Mouse (Mus musculus) forebrain, embryonic 13.5 days (tissue): ENCODE data around the gene Slc16a2. TPM values are rescaled to one million over a fixed set of nuclear protein-coding genes. Genes with fewer than 3 reads are reported as not detected.
A peak's percentile ranks its signal among the peaks of the same experiment; 100 is the strongest.

ENCODE experiments used
- ATAC-seq: fragments of 200-750 bp; cut with Nextera tagmentation; 2 replicates; pipeline ENCODE4 v1.8.0; 2017
- H3K27ac ChIP-seq: fragments of 300-500 bp; sonication (generic); 2 replicates; pipeline ENCODE4 v1.5.1; 2015; ENCODE audit warnings: inconsistent platforms, mild to moderate bottlenecking, moderate library complexity
- H3K27me3 ChIP-seq: fragments of 300-500 bp; sonication (generic); 2 replicates; pipeline ENCODE4 v1.6.1; 2015; ENCODE audit warnings: mild to moderate bottlenecking, inconsistent platforms
- H3K36me3 ChIP-seq: fragments of 300-500 bp; sonication (generic); 2 replicates; pipeline ENCODE4 v1.6.1; 2015; ENCODE audit warnings: mild to moderate bottlenecking, inconsistent platforms; ENCODE audit not compliant: poor library complexity, severe bottlenecking
- H3K4me1 ChIP-seq: fragments of 300-500 bp; sonication (generic); 2 replicates; pipeline ENCODE4 v1.6.1; 2015; ENCODE audit warnings: inconsistent platforms
- H3K4me2 ChIP-seq: fragments of 300-500 bp; sonication (generic); 2 replicates; pipeline ENCODE4 v1.6.1; 2015; ENCODE audit warnings: inconsistent platforms, mild to moderate bottlenecking, moderate library complexity
- H3K4me3 ChIP-seq: fragments of 300-500 bp; sonication (generic); 2 replicates; pipeline ENCODE4 v1.5.1; 2015; ENCODE audit warnings: mild to moderate bottlenecking, inconsistent platforms
- H3K9ac ChIP-seq: fragments of 300-500 bp; sonication (generic); 2 replicates; pipeline ENCODE4 v1.6.1; 2015; ENCODE audit warnings: mild to moderate bottlenecking, inconsistent platforms
- H3K9me3 ChIP-seq: fragments of 300-500 bp; sonication (generic); replicated peaks from 2 replicates; pipeline ENCODE4 v1.6.1; 2016; ENCODE audit warnings: inconsistent platforms
- WGBS: fragments of 180-500 bp; shearing (Covaris S2); methylation state at CpG from one replicate; pipeline ENCODE4 v1.1.7; 2015; 5-methylcytosine and 5-hydroxymethylcytosine counted together
- polyA plus RNA-seq: library from polyadenylated mRNA; unstranded; fragments of >200 nt; fragmentation: Nextera tagmentation; extraction: Ambion mirVana; gene quantifications from 2 replicates; pipeline ENCODE4 v1.2.1, GENCODE M21; 2015

The Slc16a2 gene
- polyA plus RNA-seq, 1 experiment from 2014 or later, result 14.4 TPM

DNA sequence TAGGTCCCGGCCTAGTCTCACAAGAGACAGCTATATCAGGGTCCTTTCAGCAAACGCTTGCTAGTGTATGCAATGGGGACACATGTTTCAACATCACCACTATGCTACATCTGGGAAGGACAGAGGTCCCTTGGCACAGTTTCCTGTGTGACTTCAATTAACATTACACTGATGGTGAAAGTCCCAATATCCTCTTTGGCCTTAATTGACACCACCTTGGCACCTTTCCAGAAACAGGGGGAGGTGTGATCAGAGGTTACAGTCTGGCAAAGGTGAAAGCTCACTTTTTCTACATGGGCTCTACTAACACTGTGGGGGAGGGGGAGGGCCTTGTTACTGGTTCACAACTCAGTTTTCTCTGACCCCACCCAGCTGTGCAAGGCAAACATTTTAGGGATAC, 99.3 kb downstream of the Slc16a2 start:
- ATAC-seq, result no peak
- H3K4me1 ChIP-seq, result no peaks in the 10 kb centered on the region; the same call in 1 of the 2 replicates
- H3K36me3 ChIP-seq, result no peaks in the 10 kb centered on the region
- WGBS, result 83% methylated on average over 2 of the region's 2 CpGs
- H3K9ac ChIP-seq, result no peak overlapping the region
- H3K27me3 ChIP-seq, result peaks cover 58% of the 10 kb centered on the region
- no peak overlapping the region for H3K4me2 ChIP-seq
- H3K4me3 ChIP-seq, result no peak overlapping the region
- H3K27ac ChIP-seq, result no peak overlapping the region
- no peaks in the 10 kb centered on the region for H3K9me3 ChIP-seq

DNA sequence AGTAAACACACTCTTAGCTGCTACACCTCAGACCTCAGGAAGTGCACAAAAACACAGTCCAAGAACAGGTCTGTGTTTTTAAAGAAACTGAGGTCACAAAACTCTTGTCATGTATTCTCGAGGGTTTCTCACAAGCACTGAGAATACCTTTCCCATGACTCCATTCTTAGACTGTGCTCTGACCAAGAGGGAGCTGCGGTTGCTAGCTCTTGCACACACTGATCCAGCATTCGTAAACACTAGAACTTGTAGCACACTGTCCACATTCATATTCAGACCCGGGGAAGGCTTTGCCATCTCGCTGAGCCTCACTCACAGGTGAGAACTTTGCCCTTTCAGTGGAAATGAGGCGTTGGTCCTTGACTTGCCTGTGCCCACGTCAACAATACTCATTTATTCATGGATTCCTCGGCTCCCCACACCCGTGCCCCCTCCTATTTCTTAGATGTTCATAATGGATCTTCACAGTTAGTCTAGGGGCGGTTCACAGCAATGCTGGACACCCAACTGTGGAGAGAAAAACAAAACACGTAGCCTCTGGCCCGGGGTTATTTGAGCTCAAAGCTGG, 102.1 kb downstream of the Slc16a2 start:
- no peak overlapping the region for H3K27ac ChIP-seq
- no peaks in the 10 kb centered on the region for H3K9me3 ChIP-seq
- H3K4me3 ChIP-seq, result no peak overlapping the region
- WGBS, result 29% methylated on average over 12 of the region's 12 CpGs
- H3K9ac ChIP-seq, result no peak overlapping the region
- no peak for ATAC-seq
- no peak overlapping the region for H3K4me2 ChIP-seq
- peaks cover 45% of the 10 kb centered on the region for H3K27me3 ChIP-seq
- H3K4me1 ChIP-seq, result no peaks in the 10 kb centered on the region; the same call in 1 of the 2 replicates
- H3K36me3 ChIP-seq, result no peaks in the 10 kb centered on the region

DNA sequence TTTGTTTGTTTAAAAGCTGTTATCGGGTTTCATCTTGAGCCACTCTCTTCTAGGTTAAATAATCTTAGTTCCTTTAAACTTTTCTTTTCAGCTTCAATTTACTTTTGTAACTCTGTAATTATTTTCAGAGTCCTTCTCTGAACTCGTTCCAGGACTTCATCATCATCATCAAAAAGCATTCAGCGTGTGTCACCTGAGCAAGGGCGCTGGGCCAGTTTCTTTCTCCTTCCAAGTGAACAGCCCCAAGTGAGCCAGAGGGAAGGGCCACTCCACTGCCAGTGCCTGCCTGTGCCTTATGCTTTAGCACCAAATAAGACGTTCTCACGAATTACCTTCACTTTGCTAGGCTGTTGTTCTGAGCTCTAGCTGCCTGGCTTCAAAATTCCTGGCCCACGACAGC, 108.9 kb downstream of the Slc16a2 start:
- Histone ChIP-seq H3K9ac (no peak overlapping the region), H3K9me3 (no peaks in the 10 kb centered on the region), H3K4me1 (no peaks in the 10 kb centered on the region), H3K27me3 (peaks cover 61% of the 10 kb centered on the region), H3K4me2 (no peak overlapping the region), H3K4me3 (no peak overlapping the region), H3K36me3 (no peaks in the 10 kb centered on the region), H3K27ac (no peak overlapping the region)
- no peak for ATAC-seq
- 47% methylated on average over 7 of the region's 7 CpGs for WGBS

DNA sequence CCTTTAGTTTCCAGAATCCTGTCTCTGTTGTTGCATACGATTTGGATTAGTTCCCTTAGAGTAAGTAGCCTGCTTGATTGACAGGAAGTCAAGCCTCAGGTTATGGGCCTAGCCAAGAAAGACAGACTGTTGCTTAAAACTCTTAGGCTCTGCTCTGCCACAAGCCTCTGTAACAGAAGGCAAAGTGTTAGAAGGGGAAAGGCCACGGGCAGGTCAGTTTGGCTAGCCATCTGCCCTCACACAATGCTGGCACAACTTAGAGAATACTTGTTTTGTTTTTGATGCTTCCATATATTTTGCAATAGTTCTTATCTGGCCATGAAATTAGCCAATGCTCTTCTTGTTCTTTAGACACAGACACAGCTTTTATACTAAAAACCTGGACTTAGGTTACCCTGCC, 112.1 kb downstream of the Slc16a2 start:
- H3K9me3 ChIP-seq, result no peaks in the 10 kb centered on the region
- H3K4me1 ChIP-seq, result no peaks in the 10 kb centered on the region
- no peak overlapping the region for H3K4me3 ChIP-seq
- H3K4me2 ChIP-seq, result no peak overlapping the region
- peaks cover 81% of the 10 kb centered on the region for H3K27me3 ChIP-seq
- no peak overlapping the region for H3K9ac ChIP-seq
- H3K27ac ChIP-seq, result no peak overlapping the region
- H3K36me3 ChIP-seq, result no peaks in the 10 kb centered on the region
- WGBS, result 43% methylated on average over 2 of the region's 2 CpGs
- no peak for ATAC-seq

DNA sequence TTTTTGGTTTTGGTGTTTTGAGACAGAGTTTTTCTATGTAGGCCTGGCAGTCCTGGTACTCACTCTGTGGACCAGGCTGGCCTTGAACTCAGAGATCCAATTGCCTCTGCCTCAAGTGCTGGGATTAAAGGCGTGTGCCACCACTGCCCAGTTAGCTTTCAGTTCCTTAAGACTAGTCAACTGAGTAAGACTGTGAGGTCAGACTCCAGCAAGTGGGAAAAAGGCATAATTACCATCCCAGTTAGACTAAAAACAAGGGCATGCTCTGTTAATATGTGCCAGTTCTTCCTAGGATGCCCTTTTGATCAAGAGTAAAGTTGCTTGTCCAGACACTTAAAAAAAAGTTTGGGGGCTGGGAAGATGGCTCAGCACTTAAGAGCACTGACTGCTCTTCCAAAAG, 113.2 kb downstream of the Slc16a2 start:
- Histone ChIP-seq H3K4me2 (no peak overlapping the region), H3K36me3 (no peaks in the 10 kb centered on the region), H3K27me3 (peaks cover 80% of the 10 kb centered on the region), H3K27ac (no peak overlapping the region), H3K9ac (no peak overlapping the region), H3K9me3 (no peaks in the 10 kb centered on the region), H3K4me1 (peaks cover 8% of the 10 kb centered on the region), H3K4me3 (no peak overlapping the region)
- WGBS, result 74% methylated on average over 1 of the region's 1 CpGs
- ATAC-seq, result no peak

DNA sequence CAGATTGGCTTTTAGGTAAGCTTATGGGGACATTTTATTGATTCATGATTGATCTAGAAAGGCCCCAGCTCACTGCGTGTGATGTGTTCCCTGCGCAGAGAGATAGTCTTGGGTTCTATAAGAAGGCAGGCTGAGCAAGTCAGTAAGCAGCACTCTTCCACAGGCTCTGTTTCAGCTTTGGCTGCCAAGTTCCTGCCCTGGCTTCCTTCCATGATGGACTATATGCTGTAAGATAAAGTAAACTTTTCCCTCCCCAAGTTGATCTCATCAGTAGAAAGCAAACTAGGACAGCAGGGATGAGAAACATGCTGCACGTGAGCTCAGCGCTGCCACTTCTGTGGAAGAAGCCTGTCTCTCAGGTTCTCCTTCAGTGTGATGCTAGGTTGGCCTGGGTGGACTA, 117.2 kb downstream of the Slc16a2 start:
- peaks cover 74% of the 10 kb centered on the region for H3K27me3 ChIP-seq
- no peak overlapping the region for H3K4me2 ChIP-seq
- ATAC-seq, result no peak
- WGBS, result 94% methylated on average over 4 of the region's 4 CpGs
- peaks cover 8% of the 10 kb centered on the region for H3K4me1 ChIP-seq
- no peak overlapping the region for H3K9ac ChIP-seq
- no peak overlapping the region for H3K27ac ChIP-seq
- H3K36me3 ChIP-seq, result no peaks in the 10 kb centered on the region
- H3K4me3 ChIP-seq, result no peak overlapping the region
- no peaks in the 10 kb centered on the region for H3K9me3 ChIP-seq

DNA sequence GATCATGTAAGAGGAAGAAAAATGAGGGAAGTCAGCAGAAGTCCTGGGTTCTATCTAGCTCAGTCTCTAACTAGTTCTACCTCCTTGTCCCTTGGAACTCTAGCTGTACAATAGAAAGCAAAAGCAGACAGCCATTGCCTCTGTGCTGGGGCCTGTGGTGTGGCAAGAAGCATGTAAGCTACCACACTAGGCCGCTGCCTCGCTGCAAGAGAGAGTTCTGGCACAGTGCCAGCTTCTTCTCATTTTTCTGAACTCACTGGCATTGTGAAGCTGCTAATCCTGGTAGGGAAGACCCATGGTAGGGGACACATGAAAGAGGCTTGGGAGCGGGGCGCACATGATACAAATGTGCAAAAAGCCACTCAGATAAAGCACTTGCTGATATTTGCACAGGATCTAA, 117.8 kb downstream of the Slc16a2 start:
- peak; percentile 66 for ATAC-seq
- H3K9ac ChIP-seq, result no peak overlapping the region
- no peaks in the 10 kb centered on the region for H3K36me3 ChIP-seq
- H3K27ac ChIP-seq, result no peak overlapping the region
- no peak overlapping the region for H3K4me3 ChIP-seq
- no peaks in the 10 kb centered on the region for H3K9me3 ChIP-seq
- 33% methylated on average over 4 of the region's 4 CpGs for WGBS
- H3K27me3 ChIP-seq, result peaks cover 76% of the 10 kb centered on the region
- H3K4me1 ChIP-seq, result peaks cover 8% of the 10 kb centered on the region
- no peak overlapping the region for H3K4me2 ChIP-seq

DNA sequence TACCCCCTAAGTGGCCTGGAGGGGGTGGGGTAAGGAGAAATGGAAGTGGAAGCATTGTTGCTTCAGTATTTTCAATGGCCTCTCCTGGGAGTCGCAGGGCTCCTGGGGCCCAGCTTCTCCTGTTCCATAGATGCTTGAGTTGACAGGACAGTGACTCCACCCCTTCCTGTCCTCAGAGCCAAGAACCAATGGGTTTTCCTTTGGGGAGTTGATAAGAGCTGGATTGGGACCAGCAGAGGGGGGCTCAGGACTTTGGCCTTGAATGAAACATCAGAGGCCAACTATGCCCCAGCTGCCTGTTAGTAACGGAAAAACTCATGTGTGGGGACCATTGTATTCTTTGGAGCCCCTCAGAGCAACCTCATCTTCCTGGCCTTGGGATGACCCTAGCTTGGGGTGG, 124.0 kb downstream of the Slc16a2 start:
- peaks cover 14% of the 10 kb centered on the region; the same call in 1 of the 2 replicates for H3K4me1 ChIP-seq
- no peaks in the 10 kb centered on the region for H3K36me3 ChIP-seq
- no peak overlapping the region for H3K4me3 ChIP-seq
- no peaks in the 10 kb centered on the region for H3K9me3 ChIP-seq
- no peak for ATAC-seq
- H3K4me2 ChIP-seq, result no peak overlapping the region
- peak overlapping the region; percentile 69; the same call in 1 of the 2 replicates for H3K27ac ChIP-seq
- no peak overlapping the region for H3K9ac ChIP-seq
- 43% methylated on average over 2 of the region's 2 CpGs for WGBS
- peaks cover 89% of the 10 kb centered on the region for H3K27me3 ChIP-seq

DNA sequence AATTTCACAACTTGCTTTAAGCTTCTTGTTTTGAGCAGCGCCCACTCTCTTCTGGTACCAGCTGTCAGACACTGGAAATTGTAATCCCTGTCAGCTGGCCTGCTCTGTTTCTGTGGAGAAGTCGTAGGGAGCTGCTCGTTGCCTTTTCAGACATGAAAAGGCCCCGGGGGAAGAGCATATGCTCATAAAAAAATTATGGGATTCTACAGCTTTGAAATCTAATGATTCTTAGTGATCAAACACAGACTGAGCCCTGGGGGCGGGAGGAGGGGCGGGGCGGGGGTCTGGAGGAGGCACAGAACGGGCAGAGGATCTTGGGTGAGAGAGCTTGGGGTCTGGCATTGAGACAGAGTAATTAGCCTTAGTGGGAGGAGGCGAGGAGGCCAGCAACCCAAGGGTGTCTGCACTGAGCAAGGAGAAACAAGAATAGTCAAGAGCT, 125.7 kb downstream of the Slc16a2 start:
- H3K9ac ChIP-seq, result no peak overlapping the region
- 9% methylated on average over 9 of the region's 9 CpGs for WGBS
- H3K4me2 ChIP-seq, result peak overlapping the region; percentile 69
- peaks cover 14% of the 10 kb centered on the region; the same call in 1 of the 2 replicates for H3K4me1 ChIP-seq
- peaks cover 86% of the 10 kb centered on the region for H3K27me3 ChIP-seq
- peak overlapping the region; percentile 69 for H3K27ac ChIP-seq
- ATAC-seq, result peak; percentile 56
- H3K9me3 ChIP-seq, result 0 out of 2 replicates have a peak, but pooled peaks cover 6% of the 10 kb centered on the region
- H3K4me3 ChIP-seq, result peak overlapping the region; percentile 44
- H3K36me3 ChIP-seq, result no peaks in the 10 kb centered on the region

DNA sequence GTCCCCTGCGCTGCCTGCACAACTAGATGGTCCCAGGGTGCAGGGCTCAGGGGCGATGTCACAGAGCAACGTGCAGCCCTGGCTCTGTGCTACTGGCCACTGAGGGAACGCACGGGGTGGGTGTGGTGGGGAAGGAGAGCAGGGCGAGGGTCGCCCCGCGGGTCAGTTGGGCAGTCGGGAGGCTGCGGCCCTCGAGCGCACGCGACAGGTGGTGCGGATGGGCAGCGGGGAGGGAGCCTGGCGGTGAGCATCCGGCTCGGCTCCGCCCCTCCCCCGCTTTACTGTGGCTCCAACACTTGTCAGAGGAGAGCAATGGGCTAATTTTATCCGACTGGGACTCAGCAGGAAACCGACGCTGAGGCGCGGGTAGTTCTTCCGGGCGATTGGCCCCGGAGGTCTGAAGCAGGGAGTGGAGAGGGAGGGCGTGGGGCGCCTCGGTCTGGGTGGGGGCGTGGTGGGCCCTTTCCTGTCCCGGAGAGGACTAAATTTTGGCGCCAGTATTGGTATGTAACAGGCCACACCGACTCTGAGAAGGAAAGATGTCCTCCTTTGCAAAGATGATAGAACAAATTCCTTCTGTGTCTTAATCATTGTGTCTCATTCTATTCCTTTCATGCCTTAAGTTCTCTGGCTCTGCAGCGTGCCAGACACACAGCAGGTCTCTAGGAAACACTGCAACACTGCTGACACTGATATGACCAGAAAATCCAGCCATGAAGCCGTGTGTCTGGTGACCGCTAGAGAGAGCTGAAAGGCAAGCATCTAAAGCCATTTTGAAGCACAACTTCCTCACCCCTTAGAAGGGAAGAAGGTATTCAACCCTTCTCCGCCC, 126.4 kb downstream of the Slc16a2 start:
- H3K27me3 ChIP-seq, result peaks cover 81% of the 10 kb centered on the region
- 0 out of 2 replicates have a peak, but pooled peaks cover 6% of the 10 kb centered on the region for H3K9me3 ChIP-seq
- H3K9ac ChIP-seq, result peak overlapping the region; percentile 60
- H3K4me2 ChIP-seq, result peak overlapping the region; percentile 69
- H3K36me3 ChIP-seq, result no peaks in the 10 kb centered on the region
- under 1% methylated on average over 26 of the region's 41 CpGs for WGBS
- peak; percentile 83 for ATAC-seq
- H3K4me3 ChIP-seq, result peak overlapping the region; percentile 44
- peaks cover 14% of the 10 kb centered on the region; the same call in 1 of the 2 replicates for H3K4me1 ChIP-seq
- H3K27ac ChIP-seq, result peak overlapping the region; percentile 69

DNA sequence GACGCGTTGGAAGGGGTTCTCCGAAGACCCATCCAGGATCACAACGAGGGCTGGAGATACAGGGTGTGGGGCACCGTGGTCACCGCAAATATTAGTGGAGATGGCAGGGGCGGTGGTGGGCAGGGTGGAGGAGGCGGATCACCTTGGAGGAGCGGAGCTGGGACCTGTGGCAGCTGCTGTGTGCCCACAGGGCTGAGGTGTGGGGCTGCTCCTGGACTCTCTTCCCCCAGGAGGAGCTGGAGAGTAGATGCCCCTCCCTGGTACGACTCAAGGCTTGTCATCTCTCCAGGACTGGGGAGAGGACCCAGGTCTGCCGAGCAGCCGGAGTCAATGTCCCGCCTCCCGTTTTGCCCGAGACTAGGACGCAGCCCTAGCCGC, 127.0 kb downstream of the Slc16a2 start:
- no peak overlapping the region for H3K27ac ChIP-seq
- H3K4me2 ChIP-seq, result peak overlapping the region; percentile 69
- no peaks in the 10 kb centered on the region for H3K36me3 ChIP-seq
- H3K27me3 ChIP-seq, result peaks cover 82% of the 10 kb centered on the region
- 5% methylated on average over 16 of the region's 17 CpGs for WGBS
- peak overlapping the region; percentile 44 for H3K4me3 ChIP-seq
- peak overlapping the region; percentile 60 for H3K9ac ChIP-seq
- H3K4me1 ChIP-seq, result peaks cover 14% of the 10 kb centered on the region; the same call in 1 of the 2 replicates
- ATAC-seq, result peak; percentile 34
- 0 out of 2 replicates have a peak, but pooled peaks cover 6% of the 10 kb centered on the region for H3K9me3 ChIP-seq

DNA sequence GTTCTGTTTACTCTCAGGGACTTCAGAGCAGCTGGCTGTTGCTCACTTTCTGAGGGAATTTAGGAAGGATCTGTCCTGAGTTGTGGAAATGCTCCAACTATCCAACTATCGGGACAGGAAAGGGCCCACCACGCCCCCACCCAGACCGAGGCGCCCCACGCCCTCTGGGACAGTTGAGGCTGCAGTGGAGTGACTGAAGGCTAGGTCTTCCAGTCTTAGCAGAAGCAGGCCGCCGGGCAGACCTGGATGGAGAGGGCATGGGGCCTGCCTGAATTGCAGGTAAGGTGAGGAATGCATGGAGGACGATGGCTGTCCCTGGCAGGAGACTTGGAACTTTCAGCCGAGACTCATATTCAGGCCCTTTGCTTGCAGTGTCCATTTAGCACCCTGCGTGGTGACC, 127.4 kb downstream of the Slc16a2 start:
- no peak overlapping the region for H3K27ac ChIP-seq
- H3K9me3 ChIP-seq, result 0 out of 2 replicates have a peak, but pooled peaks cover 6% of the 10 kb centered on the region
- H3K9ac ChIP-seq, result no peak overlapping the region
- H3K4me2 ChIP-seq, result peak overlapping the region; percentile 69
- H3K27me3 ChIP-seq, result peaks cover 81% of the 10 kb centered on the region
- no peaks in the 10 kb centered on the region for H3K36me3 ChIP-seq
- H3K4me3 ChIP-seq, result no peak overlapping the region; the same call in 1 of the 2 replicates
- ATAC-seq, result no peak
- 30% methylated on average over 10 of the region's 10 CpGs for WGBS
- H3K4me1 ChIP-seq, result peaks cover 14% of the 10 kb centered on the region; the same call in 1 of the 2 replicates
